In genomic region chr7:28436932-28437570, GRCm38 (mm10) we compare ENCODE assay signal across 8 mouse cellular contexts. TPM values are rescaled to one million over a fixed set of nuclear protein-coding genes. Genes with fewer than 3 reads are reported as not detected.
A peak's percentile ranks its signal among the peaks of the same experiment; 100 is the strongest.
DNase-seq lines count a peak whose midpoint lies in the region; ATAC-seq and TF ChIP-seq lines count a peak whose summit lies in the region.

Gene Gmfg (plus strand): TSS chr7:28437447.

- peak within 1 kb of the TSS; percentile 73 for H3K27ac ChIP-seq in ES-E14 (ENCODE audit: insufficient read depth, low read depth, low read length, poor library complexity, severe bottlenecking)
- H3K27ac ChIP-seq in forebrain, embryonic 13.5 days, result peak within 1 kb of the TSS; percentile 37; the same call in 1 of the 2 replicates
- peak within 1 kb of the TSS; percentile 48 for H3K27ac ChIP-seq in lung, embryonic 14.5 days (ENCODE audit: low read depth)
- H3K27ac ChIP-seq in thymus, adult 2 months (ENCODE audit: control insufficient read depth, insufficient read depth, low read length), result peak within 1 kb of the TSS; percentile 77

- peak; percentile 85 for TF ChIP-seq CTCF in lung, embryonic 14.5 days (IDR thresholded peaks at IDR 0.05; ENCODE audit: low read depth)
- no peak; the same call in 1 of the 2 replicates for TF ChIP-seq CTCF in thymus, adult 2 months (IDR thresholded peaks at IDR 0.05; ENCODE audit: borderline replicate concordance, control insufficient read depth, extremely low read depth, insufficient read depth, low read length, poor library complexity)

- H3K4me1 ChIP-seq in ES-E14 (ENCODE audit: control insufficient read depth in 2 of 2, insufficient read depth in 2 of 2, low read length in 2 of 2, poor library complexity in 1 of 2), result peaks cover 0 to 4% of the 10 kb centered on the region in 2 experiments; a peak in 2 of 4 replicates
- H3K4me1 ChIP-seq in forebrain, embryonic 13.5 days, result peaks cover 35% of the 10 kb centered on the region
- H3K4me1 ChIP-seq in lung, embryonic 14.5 days (ENCODE audit: insufficient read depth), result peaks cover 9% of the 10 kb centered on the region; the same call in 1 of the 2 replicates
- peaks cover 22% of the 10 kb centered on the region for H3K4me1 ChIP-seq in thymus, adult 2 months (replicated peaks; ENCODE audit: control insufficient read depth, insufficient read depth, low read length)

- peak; percentile 85 for DNase-seq in ES-E14 (ENCODE audit: low read depth, low spot score)
- DNase-seq in cerebellum, adult 11 months, result peak; percentile 68
- DNase-seq in heart, postnatal 14 days, result peak; percentile 73 to 79
- DNase-seq in layer of hippocampus, adult 11-12 months (ENCODE audit: low spot score), result peak; percentile 80
- peak; percentile 93 for DNase-seq in lung, embryonic 14.5 days
- DNase-seq in thymus, adult 2 months, result peak; percentile 85

- H3K4me3 ChIP-seq in ES-E14 (ENCODE audit: insufficient read depth in 1 of 2, low read depth in 1 of 2, low read length in 2 of 2, poor library complexity in 1 of 2, severe bottlenecking in 1 of 2), result peak within 1 kb of the TSS; percentile 70 to 76
- H3K4me3 ChIP-seq in forebrain, embryonic 13.5 days, result peak within 1 kb of the TSS; percentile 95
- peak within 1 kb of the TSS; percentile 92 for H3K4me3 ChIP-seq in lung, embryonic 14.5 days (ENCODE audit: low read depth, low read length)
- H3K4me3 ChIP-seq in thymus, adult 2 months (ENCODE audit: control insufficient read depth, insufficient read depth, low read length), result peak within 1 kb of the TSS; percentile 65

- in situ Hi-C loops in ES-E14 (cut with MboI; ENCODE audit: low sequenced_read_pairs in 2 of 2, unreplicated experiment in 2 of 2), result loop anchor here in 1 of 2 experiments (10.0 kb wide), 1 partner anchor 168 kb away; no protein-coding TSS in a partner anchor

- H3K9ac ChIP-seq in ES-E14 (ENCODE audit: insufficient read depth, low read depth, low read length, poor library complexity, severe bottlenecking), result peak within 1 kb of the TSS; percentile 75
- H3K9ac ChIP-seq in forebrain, embryonic 13.5 days, result peak within 1 kb of the TSS; percentile 65
- peak within 1 kb of the TSS; percentile 52 for H3K9ac ChIP-seq in lung, embryonic 14.5 days

- no peaks in the 10 kb centered on the region for H3K27me3 ChIP-seq in forebrain, embryonic 13.5 days
- no peaks in the 10 kb centered on the region for H3K27me3 ChIP-seq in lung, embryonic 14.5 days (ENCODE audit: insufficient read depth, low read length)
- H3K27me3 ChIP-seq in thymus, adult 2 months (ENCODE audit: control insufficient read depth, insufficient read depth, low read length), result no peaks in the 10 kb centered on the region

- H3K4me2 ChIP-seq in forebrain, embryonic 13.5 days, result peak within 1 kb of the TSS; percentile 67
- H3K4me2 ChIP-seq in lung, embryonic 14.5 days, result peak within 1 kb of the TSS; percentile 72

- no peaks in the 10 kb centered on the region for H3K9me3 ChIP-seq in ES-E14 (ENCODE audit: control insufficient read depth, insufficient read depth, low read depth, low read length)
- H3K9me3 ChIP-seq in forebrain, embryonic 13.5 days (replicated peaks), result no peaks in the 10 kb centered on the region
- H3K9me3 ChIP-seq in lung, embryonic 14.5 days (ENCODE audit: low read depth, low read length), result no peaks in the 10 kb centered on the region

- TF ChIP-seq POLR2A in thymus, adult 2 months (IDR thresholded peaks at IDR 0.05; ENCODE audit: control insufficient read depth, extremely low read depth, insufficient read depth, low read length, poor library complexity), result peak; percentile 23; the same call in 1 of the 2 replicates

- ATAC-seq in forebrain, embryonic 13.5 days, result no peak
- peak; percentile 38 for ATAC-seq in lung, embryonic 14.5 days (ENCODE audit: insufficient read depth)
- peak; percentile 54 for ATAC-seq in neutrophil, adult 5-6 weeks (ENCODE audit: extremely low read depth, insufficient number of reproducible peaks, low FRiP score, poor library complexity, severe bottlenecking)

- H3K36me3 ChIP-seq in ES-E14 (ENCODE audit: control insufficient read depth, insufficient read depth, low read length, poor library complexity, severe bottlenecking), result no peaks in the 10 kb centered on the region
- H3K36me3 ChIP-seq in forebrain, embryonic 13.5 days (ENCODE audit: poor library complexity, severe bottlenecking), result no peaks in the 10 kb centered on the region; the same call in 1 of the 2 replicates
- H3K36me3 ChIP-seq in lung, embryonic 14.5 days (ENCODE audit: insufficient read depth), result peaks cover 12% of the 10 kb centered on the region
- H3K36me3 ChIP-seq in thymus, adult 2 months (ENCODE audit: control insufficient read depth, insufficient read depth, low read length), result no peaks in the 10 kb centered on the region

- intact Hi-C loops in heart, postnatal 14 days (cut with DNase I), result no loop called here

- WGBS in forebrain, embryonic 13.5 days, result 2% methylated on average over 16 of the region's 16 CpGs
- 2% methylated on average over 16 of the region's 16 CpGs for WGBS in lung, embryonic 14.5 days
- 12% methylated on average over 16 of the region's 16 CpGs for WGBS in thymus, adult 2 months

TF ChIP-seq in ES-E14, 5 proteins besides CTCF, POLR2A, EP300 and RAD21:
- TF ChIP-seq HCFC1 (IDR thresholded peaks at IDR 0.05; ENCODE audit: borderline replicate concordance, insufficient read depth, low read length), result no peak
- no peak for TF ChIP-seq MAFK (IDR thresholded peaks at IDR 0.05; ENCODE audit: insufficient read depth, low read depth, low read length)
- TF ChIP-seq CHD2 (IDR thresholded peaks at IDR 0.05; ENCODE audit: low read depth, low read length), result no peak
- TF ChIP-seq ZNF384 (IDR thresholded peaks at IDR 0.05; ENCODE audit: low read depth, low read length), result no peak
- TF ChIP-seq ZC3H11A (IDR thresholded peaks at IDR 0.05; ENCODE audit: borderline replicate concordance, low read depth, low read length), result no peak

RNA-seq across cellular contexts. Expression of gene Gmfg, which starts in this region (rescaled TPM):
- total RNA-seq in ES-E14 (2012; rRNA removed), result 12.7 and 17.2 TPM in 2 replicates
- 2.5 and 2.8 TPM in 2 replicates for polyA plus RNA-seq in forebrain, embryonic 13.5 days (2015; fragmentation: Nextera tagmentation; extraction: Ambion mirVana)
- 10 to 100 TPM in 1 of 2 experiments, 1 to 10 TPM in 1; 8.1 to 18.8 TPM for total RNA-seq in heart, postnatal 14 days (2021)
- polyA plus RNA-seq in lung, embryonic 14.5 days (2014; fragmentation: Nextera tagmentation; extraction: Ambion mirVana), result 30.5 and 37.0 TPM in 2 replicates
- total RNA-seq in neutrophil, adult 5-6 weeks (2017), result 1,008 and 1,024 TPM in 2 replicates
- 180 and 194 TPM in 2 replicates for polyA plus RNA-seq in thymus, adult 2 months (2012; rRNA removed)

Comparison
In these comparisons a context has a peak if more than half of its experiments do, and no peak if none do; other contexts are left out.
1. RNA of gene Gmfg (total RNA-seq): 1,008 to 1,024 TPM in neutrophil, adult 5-6 weeks; 8.1 to 18.8 TPM in heart, postnatal 14 days and 12.7 to 17.2 TPM in ES-E14; every median in the first group is over 10 times any median in the second.
2. Peak in every context shown above with its lines, with median percentiles within 50 percentile points of each other: DNase-seq, H3K27ac ChIP-seq, H3K4me3 ChIP-seq and H3K9ac ChIP-seq.